Mouse (Mus musculus) embryonic fibroblast, embryonic 13.5 days (primary cell): ENCODE results near the gene Col6a6.

ENCODE experiments used
- CTCF ChIP-seq: IDR thresholded peaks from 2 replicates; pipeline ENCODE4 v1.5.1; 2011; ENCODE audit warnings: mild to moderate bottlenecking, control low read depth, low read length, moderate library complexity, borderline replicate concordance; ENCODE audit not compliant: insufficient read depth
- POLR2A ChIP-seq: IDR thresholded peaks from 2 replicates; pipeline ENCODE4 v1.6.1; 2011; ENCODE audit warnings: low read depth, mild to moderate bottlenecking, control low read depth, low read length, moderate library complexity

- TF ChIP-seq CTCF (no peak), POLR2A (no peak)
Measured at GRCm38 (mm10) chr9:105712049-105712448, 115.9 kb downstream of the Col6a6 start.
